Mouse (Mus musculus) liver, embryonic 12.5 days (tissue): Measurements from ENCODE around the gene Spaca4. TPM values are rescaled to one million over a fixed set of nuclear protein-coding genes. Genes with fewer than 3 reads are reported as not detected.

Source experiments
- ATAC-seq: fragments of 200-750 bp; cut with Nextera tagmentation; 2 replicates; pipeline ENCODE4 v1.8.0; 2017; ENCODE audit warnings: moderate number of reproducible peaks, mild to moderate bottlenecking, moderate library complexity
- H3K27ac ChIP-seq: fragments of 300-500 bp; sonication (generic); 2 replicates; pipeline ENCODE4 v1.5.1; 2016; ENCODE audit warnings: mild to moderate bottlenecking
- H3K27me3 ChIP-seq: fragments of 300-500 bp; sonication (generic); replicated peaks from 2 replicates; pipeline ENCODE4 v1.6.1; 2016; ENCODE audit warnings: mild to moderate bottlenecking, moderate library complexity
- H3K36me3 ChIP-seq: fragments of 300-500 bp; sonication (generic); 2 replicates; pipeline ENCODE4 v1.6.1; 2016; ENCODE audit warnings: mild to moderate bottlenecking, moderate library complexity
- H3K4me1 ChIP-seq: fragments of 300-500 bp; sonication (generic); 2 replicates; pipeline ENCODE4 v1.6.1; 2016
- H3K4me2 ChIP-seq: fragments of 300-500 bp; sonication (generic); 2 replicates; pipeline ENCODE4 v1.6.1; 2016; ENCODE audit warnings: mild to moderate bottlenecking, moderate library complexity
- H3K4me3 ChIP-seq: fragments of 300-500 bp; sonication (generic); 2 replicates; pipeline ENCODE4 v1.5.1; 2016; ENCODE audit warnings: mild to moderate bottlenecking, moderate library complexity
- H3K9ac ChIP-seq: fragments of 300-500 bp; sonication (generic); 2 replicates; pipeline ENCODE4 v1.6.1; 2016; ENCODE audit warnings: mild to moderate bottlenecking, moderate library complexity
- H3K9me3 ChIP-seq: fragments of 300-500 bp; sonication (generic); replicated peaks from 2 replicates; pipeline ENCODE4 v1.6.1; 2016; ENCODE audit warnings: mild to moderate bottlenecking, moderate library complexity
- WGBS: fragments of 180-500 bp; shearing (Covaris S2); methylation state at CpG from one replicate; pipeline ENCODE4 v1.1.7; 2016; ENCODE audit not compliant: insufficient replicate concordance; 5-methylcytosine and 5-hydroxymethylcytosine counted together
- polyA plus RNA-seq: library from polyadenylated mRNA; unstranded; fragments of >200 nt; fragmentation: Nextera tagmentation; extraction: Ambion mirVana; gene quantifications from 2 replicates; pipeline ENCODE4 v1.2.1, GENCODE M21; 2016

Gene Spaca4
- polyA plus RNA-seq, 1 experiment from 2014 or later, result not detected

DNA sequence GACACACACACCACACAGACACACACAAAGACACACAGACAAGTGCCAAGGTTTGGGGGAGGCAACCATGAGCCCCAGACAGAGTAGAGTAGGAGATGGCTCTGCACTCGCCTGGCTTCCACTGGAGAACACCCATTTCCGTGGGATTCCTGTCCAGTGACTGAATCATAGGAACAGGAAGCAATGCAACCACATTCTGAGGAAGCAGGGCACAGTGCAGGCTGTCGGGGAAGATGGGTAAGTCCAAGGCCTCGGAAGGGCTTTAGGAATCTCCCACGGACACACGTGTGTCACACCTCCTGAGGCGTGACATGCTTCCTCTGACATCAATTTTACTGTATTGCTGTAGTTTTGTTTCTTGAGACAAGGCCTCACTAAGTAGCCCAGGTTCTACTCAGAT lies 22.5 kb upstream of the Spaca4 start:
- ATAC-seq, result no peak
- Histone ChIP-seq H3K4me2 (no peak overlapping the region), H3K4me3 (no peak overlapping the region), H3K4me1 (peaks cover 6% of the 10 kb centered on the region; the same call in 1 of the 2 replicates), H3K9me3 (0 out of 2 replicates have a peak, but pooled peaks cover 4% of the 10 kb centered on the region), H3K27me3 (peaks cover 5% of the 10 kb centered on the region), H3K9ac (no peak overlapping the region), H3K27ac (no peak overlapping the region), H3K36me3 (no peaks in the 10 kb centered on the region)
- WGBS, result 34% methylated on average over 7 of the region's 7 CpGs

DNA sequence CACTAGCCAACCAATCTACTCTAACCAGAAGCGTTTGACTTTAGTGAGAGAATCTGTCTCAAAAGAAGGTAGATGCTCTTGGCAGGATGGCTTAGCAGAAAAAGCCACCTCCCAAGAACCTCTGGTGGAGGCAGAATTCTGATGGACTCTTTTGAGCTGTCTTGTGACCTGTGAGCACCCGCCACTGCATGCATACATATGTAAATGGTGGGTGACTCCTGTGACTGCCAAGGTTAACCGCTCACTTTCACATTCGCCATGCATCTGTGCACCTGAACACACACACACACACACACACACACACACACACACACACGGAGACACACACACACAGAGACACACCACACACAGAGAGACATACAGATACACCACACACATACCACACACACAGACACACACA lies 21.8 kb upstream of the Spaca4 start:
- no peaks in the 10 kb centered on the region for H3K36me3 ChIP-seq
- WGBS, result 77% methylated on average over 5 of the region's 5 CpGs
- no peak for ATAC-seq
- no peak overlapping the region for H3K4me2 ChIP-seq
- no peak overlapping the region for H3K27ac ChIP-seq
- H3K27me3 ChIP-seq, result peaks cover 11% of the 10 kb centered on the region
- H3K9ac ChIP-seq, result no peak overlapping the region
- peaks cover 8% of the 10 kb centered on the region; the same call in 1 of the 2 replicates for H3K4me1 ChIP-seq
- H3K9me3 ChIP-seq, result 0 out of 2 replicates have a peak, but pooled peaks cover 4% of the 10 kb centered on the region
- H3K4me3 ChIP-seq, result no peak overlapping the region

DNA sequence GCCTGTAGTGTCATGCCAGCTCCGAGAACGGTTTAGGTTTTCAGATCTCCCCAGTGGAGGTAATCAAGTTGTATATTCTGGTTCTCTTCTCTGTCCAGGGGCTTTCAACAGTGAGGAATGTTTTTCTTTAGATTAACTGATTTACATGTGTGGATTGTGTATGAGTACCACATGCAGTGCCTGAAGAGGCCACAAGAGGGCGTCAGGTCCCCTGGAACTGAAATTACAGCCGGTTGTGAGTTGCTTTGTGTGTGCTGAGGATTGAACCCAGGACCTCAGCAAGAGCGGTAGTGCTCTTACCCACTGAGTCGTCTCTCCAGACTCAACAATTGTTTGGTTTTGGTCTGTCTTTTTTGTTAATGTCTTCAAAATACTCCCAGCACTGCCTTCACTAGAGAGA lies 20.9 kb upstream of the Spaca4 start:
- H3K27ac ChIP-seq, result no peak overlapping the region
- ATAC-seq, result no peak
- peaks cover 17% of the 10 kb centered on the region for H3K4me1 ChIP-seq
- no peak overlapping the region for H3K4me3 ChIP-seq
- peaks cover 19% of the 10 kb centered on the region for H3K27me3 ChIP-seq
- H3K9ac ChIP-seq, result no peak overlapping the region
- H3K36me3 ChIP-seq, result no peaks in the 10 kb centered on the region
- no peak overlapping the region for H3K4me2 ChIP-seq
- 0 out of 2 replicates have a peak, but pooled peaks cover 4% of the 10 kb centered on the region for H3K9me3 ChIP-seq
- 57% methylated on average over 6 of the region's 6 CpGs for WGBS

DNA sequence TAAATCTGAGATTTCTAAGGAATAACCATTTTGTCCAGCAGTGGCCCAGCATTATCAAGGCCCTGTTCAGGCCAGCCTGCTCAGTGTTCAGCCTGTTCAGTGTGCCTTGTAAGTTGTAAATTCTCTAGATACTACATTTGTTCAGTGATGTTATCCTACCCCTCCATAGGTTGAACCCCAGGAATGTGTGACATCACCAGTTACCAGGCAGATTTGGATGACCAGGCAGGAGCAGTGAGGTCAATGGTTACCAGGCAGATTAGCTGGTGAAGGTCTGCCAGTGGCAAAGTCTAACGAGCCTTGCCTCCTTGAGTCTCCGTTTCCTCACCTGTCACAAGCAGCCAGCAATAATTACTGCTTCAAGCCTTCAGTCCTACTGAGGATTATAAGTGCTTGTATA lies 18.8 kb upstream of the Spaca4 start:
- WGBS, result 51% methylated on average over 2 of the region's 2 CpGs
- no peak overlapping the region for H3K9ac ChIP-seq
- peaks cover 27% of the 10 kb centered on the region for H3K27me3 ChIP-seq
- H3K4me2 ChIP-seq, result no peak overlapping the region
- no peaks in the 10 kb centered on the region for H3K36me3 ChIP-seq
- ATAC-seq, result no peak
- H3K4me1 ChIP-seq, result peaks cover 19% of the 10 kb centered on the region
- H3K9me3 ChIP-seq, result 0 out of 2 replicates have a peak, but pooled peaks cover 4% of the 10 kb centered on the region
- no peak overlapping the region for H3K4me3 ChIP-seq
- no peak overlapping the region for H3K27ac ChIP-seq

DNA sequence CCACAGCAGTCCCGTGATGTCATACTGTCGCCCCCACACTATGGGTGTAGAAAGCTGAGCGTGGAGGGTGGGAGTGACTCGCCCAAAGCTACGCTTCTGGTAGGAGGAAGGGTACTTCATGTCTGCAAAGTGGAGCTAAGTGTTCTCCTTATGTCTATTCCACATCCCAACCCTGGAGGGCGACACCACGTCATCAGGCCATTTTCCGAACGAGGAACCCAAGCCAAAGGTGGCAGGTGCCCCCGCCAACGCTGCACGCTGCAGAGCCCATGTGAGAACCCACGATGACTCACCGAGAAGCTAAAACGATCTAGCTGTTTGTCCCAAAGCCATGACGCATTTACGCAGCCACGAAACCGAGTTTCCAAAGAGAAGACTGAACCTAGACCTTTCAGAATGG lies 16.7 kb upstream of the Spaca4 start:
- ATAC-seq, result no peak
- peaks cover 31% of the 10 kb centered on the region for H3K27me3 ChIP-seq
- peak overlapping the region; percentile 52 for H3K4me2 ChIP-seq
- H3K4me1 ChIP-seq, result peaks cover 17% of the 10 kb centered on the region
- H3K27ac ChIP-seq, result no peak overlapping the region
- no peaks in the 10 kb centered on the region for H3K36me3 ChIP-seq
- peak overlapping the region; percentile 22; the same call in 1 of the 2 replicates for H3K4me3 ChIP-seq
- WGBS, result 29% methylated on average over 19 of the region's 19 CpGs
- no peak overlapping the region for H3K9ac ChIP-seq
- 0 out of 2 replicates have a peak, but pooled peaks cover 4% of the 10 kb centered on the region for H3K9me3 ChIP-seq

DNA sequence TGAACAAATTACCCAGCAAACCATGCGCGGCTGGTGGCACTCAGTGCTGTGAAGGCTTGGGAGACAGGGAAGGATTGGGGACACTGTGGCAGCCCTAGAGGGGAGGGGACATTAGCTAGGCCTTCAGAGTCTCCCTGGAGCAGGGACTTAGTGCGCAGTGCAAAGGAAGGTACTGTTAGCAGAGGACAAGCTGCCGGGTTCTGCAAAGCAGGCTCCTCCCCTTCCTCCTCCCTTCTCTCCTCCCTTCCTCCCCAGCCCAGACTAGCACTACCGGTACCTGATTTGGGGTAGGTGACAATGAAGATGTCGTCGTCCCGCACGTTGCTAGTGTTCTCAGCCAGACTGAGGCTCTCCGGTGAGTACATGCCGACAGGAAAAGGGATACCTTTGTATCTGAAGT lies 16.2 kb upstream of the Spaca4 start:
- ATAC-seq, result no peak; the same call in 1 of the 2 replicates

DNA sequence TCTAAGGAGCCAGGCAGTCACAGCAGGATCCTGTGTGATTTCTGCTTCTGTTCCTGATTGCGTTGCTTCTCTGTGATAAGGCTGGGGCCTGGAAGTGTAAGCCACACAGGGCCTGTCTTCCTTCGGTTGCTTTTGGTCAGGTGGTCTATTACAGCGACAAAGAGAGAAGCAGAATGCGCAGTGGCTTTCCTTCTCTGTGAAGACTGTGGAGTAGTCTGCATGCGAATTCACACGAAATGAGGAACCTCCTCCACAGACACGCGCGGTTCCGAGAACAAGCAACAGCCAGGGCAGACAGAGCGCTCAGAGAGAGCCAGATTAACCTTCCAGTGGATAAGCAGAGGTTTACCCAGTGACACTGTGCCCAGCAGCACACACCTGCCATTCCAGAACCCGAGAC lies 15.7 kb upstream of the Spaca4 start:
- peaks cover 31% of the 10 kb centered on the region for H3K27me3 ChIP-seq
- WGBS, result 39% methylated on average over 12 of the region's 12 CpGs
- no peak for ATAC-seq
- H3K4me1 ChIP-seq, result peaks cover 17% of the 10 kb centered on the region
- H3K9ac ChIP-seq, result no peak overlapping the region
- H3K9me3 ChIP-seq, result no peaks in the 10 kb centered on the region
- H3K4me2 ChIP-seq, result peak overlapping the region; percentile 52
- H3K4me3 ChIP-seq, result no peak overlapping the region; the same call in 1 of the 2 replicates
- H3K36me3 ChIP-seq, result no peaks in the 10 kb centered on the region
- no peak overlapping the region for H3K27ac ChIP-seq

More for the DNA sequence above, 16.2 kb upstream of the Spaca4 start:
- H3K9ac ChIP-seq, result no peak overlapping the region
- 28% methylated on average over 11 of the region's 11 CpGs for WGBS
- H3K9me3 ChIP-seq, result 0 out of 2 replicates have a peak, but pooled peaks cover 3% of the 10 kb centered on the region
- H3K27me3 ChIP-seq, result peaks cover 31% of the 10 kb centered on the region
- no peaks in the 10 kb centered on the region for H3K36me3 ChIP-seq
- H3K4me3 ChIP-seq, result peak overlapping the region; percentile 22; the same call in 1 of the 2 replicates
- no peak overlapping the region for H3K27ac ChIP-seq
- peaks cover 17% of the 10 kb centered on the region for H3K4me1 ChIP-seq
- peak overlapping the region; percentile 52 for H3K4me2 ChIP-seq

DNA sequence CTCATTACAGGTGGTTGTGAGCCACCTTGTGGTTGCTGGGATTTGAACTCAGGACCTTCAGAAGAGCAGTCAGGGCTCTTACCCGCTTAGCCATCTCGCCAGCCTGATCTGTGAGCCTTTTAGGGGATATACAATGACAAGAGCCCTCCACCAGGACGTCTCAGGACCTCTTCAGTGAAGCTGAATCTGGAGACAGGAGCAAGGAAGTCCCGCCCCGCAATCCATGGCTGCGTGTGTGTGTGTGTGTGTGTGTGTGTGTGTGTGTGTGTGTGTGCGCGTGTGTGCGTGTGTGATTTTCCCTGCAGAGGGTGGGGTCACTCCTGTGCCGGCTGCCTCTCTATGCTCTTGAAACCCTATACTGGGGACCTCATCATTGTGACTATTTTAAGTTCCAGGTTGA lies 14.2 kb upstream of the Spaca4 start:
- H3K9me3 ChIP-seq, result no peaks in the 10 kb centered on the region
- 60% methylated on average over 10 of the region's 10 CpGs for WGBS

DNA sequence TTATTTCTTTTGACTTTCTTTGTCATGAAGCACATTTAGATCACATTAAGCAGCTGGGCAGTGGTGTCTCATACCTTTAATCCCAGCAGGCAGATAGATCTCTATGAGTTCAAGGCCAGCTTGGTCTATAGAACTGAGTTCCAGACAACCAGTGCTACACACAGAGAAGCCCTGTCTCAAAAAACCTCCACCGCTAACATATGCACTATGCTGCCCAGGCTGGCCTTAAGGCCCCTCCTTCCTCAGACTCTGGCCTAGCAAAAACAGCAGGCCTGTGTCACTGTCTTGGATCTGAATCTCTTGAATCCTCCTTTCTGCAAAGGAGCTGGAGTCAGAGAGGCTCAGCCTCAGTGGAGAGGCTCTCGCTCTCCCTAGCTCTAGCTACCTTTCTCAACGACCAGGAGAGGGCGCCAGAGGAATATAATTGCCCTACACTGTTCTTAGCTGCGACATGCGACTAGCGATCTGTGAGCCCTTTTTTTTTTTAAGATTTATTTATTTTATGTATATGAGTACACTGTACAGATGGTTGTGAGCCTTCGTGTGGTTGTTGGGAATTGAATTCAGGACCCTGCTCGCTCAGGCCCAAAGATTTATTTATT lies 13.7 kb upstream of the Spaca4 start:
- H3K9me3 ChIP-seq, result no peaks in the 10 kb centered on the region
- H3K4me1 ChIP-seq, result peaks cover 17% of the 10 kb centered on the region
- no peak overlapping the region for H3K4me3 ChIP-seq
- H3K36me3 ChIP-seq, result no peaks in the 10 kb centered on the region
- 6% methylated on average over 9 of the region's 9 CpGs for WGBS
- H3K9ac ChIP-seq, result no peak overlapping the region
- peaks cover 26% of the 10 kb centered on the region; the same call in 1 of the 2 replicates for H3K27me3 ChIP-seq
- no peak overlapping the region for H3K27ac ChIP-seq
- H3K4me2 ChIP-seq, result no peak overlapping the region
- ATAC-seq, result no peak

More for the DNA sequence above, 14.2 kb upstream of the Spaca4 start:
- peaks cover 17% of the 10 kb centered on the region for H3K4me1 ChIP-seq
- no peaks in the 10 kb centered on the region for H3K36me3 ChIP-seq
- H3K4me3 ChIP-seq, result no peak overlapping the region
- H3K27me3 ChIP-seq, result peaks cover 26% of the 10 kb centered on the region; the same call in 1 of the 2 replicates
- no peak overlapping the region for H3K4me2 ChIP-seq
- H3K9ac ChIP-seq, result no peak overlapping the region
- ATAC-seq, result no peak
- H3K27ac ChIP-seq, result no peak overlapping the region

DNA sequence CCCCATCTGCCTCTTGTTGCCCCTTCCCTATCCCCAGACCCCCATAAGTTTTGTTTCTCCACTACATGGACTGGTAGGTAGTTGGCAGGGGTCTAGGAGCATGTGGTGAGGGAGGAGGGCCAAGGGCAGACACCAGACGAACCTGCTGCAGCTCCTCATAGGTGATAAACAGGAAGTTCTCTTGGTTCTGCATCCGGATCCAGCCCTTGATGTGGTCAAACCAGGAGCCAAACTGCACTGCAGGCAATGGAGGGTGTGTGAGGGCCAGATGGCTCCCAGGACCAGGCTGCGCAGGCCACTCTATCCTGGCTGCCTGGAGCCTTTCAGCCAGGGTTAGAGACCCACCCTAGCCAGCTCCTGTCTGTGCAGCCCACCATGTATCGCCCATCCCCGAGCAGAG lies 7.9 kb upstream of the Spaca4 start:
- Histone ChIP-seq H3K4me1 (peaks cover 22% of the 10 kb centered on the region), H3K4me2 (no peak overlapping the region), H3K27ac (no peak overlapping the region), H3K36me3 (peaks cover 11% of the 10 kb centered on the region), H3K9me3 (no peaks in the 10 kb centered on the region), H3K27me3 (no peaks in the 10 kb centered on the region), H3K4me3 (no peak overlapping the region), H3K9ac (no peak overlapping the region)
- no peak for ATAC-seq
- 46% methylated on average over 5 of the region's 5 CpGs for WGBS

DNA sequence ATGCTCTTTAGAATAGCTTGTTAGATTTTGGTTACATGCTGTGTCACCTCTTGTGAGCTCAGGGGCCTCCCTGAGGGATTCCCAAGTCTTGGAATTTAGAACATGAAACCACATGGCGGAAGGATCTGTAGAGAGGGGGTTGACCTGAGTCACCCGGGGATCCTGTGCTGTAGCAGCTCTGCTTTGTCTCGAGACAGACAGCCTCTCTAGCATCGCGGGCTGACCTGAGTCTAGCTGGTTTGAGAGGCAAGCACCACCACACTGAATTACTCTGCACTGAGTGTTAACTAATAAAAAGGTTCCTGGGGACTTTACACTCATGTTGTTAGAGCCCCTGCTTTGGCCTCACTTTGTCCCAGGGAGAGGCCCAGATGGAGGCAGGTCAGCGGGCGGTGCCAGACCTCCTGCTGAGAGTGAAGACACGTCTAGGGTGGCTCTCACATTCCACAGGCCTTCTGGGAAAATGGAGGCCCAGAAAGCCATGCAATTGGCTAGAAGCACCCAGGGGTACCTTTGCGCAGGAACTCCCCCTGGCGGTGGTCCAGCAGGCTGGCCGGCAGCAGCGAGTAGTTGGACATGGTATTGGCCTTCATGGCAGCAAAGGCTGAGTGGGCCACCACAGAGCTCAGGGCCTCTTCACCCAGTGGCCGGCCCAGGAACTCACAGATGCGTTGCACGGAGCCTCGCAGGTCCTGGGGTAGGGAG lies 5.3 kb upstream of the Spaca4 start:
- Histone ChIP-seq H3K36me3 (peaks cover 35% of the 10 kb centered on the region), H3K9me3 (no peaks in the 10 kb centered on the region), H3K4me2 (no peak overlapping the region), H3K27ac (no peak overlapping the region; the same call in 1 of the 2 replicates), H3K4me3 (no peak overlapping the region), H3K4me1 (peaks cover 22% of the 10 kb centered on the region), H3K9ac (no peak overlapping the region), H3K27me3 (no peaks in the 10 kb centered on the region)
- 20% methylated on average over 16 of the region's 16 CpGs for WGBS
- ATAC-seq, result peak; percentile 31

DNA sequence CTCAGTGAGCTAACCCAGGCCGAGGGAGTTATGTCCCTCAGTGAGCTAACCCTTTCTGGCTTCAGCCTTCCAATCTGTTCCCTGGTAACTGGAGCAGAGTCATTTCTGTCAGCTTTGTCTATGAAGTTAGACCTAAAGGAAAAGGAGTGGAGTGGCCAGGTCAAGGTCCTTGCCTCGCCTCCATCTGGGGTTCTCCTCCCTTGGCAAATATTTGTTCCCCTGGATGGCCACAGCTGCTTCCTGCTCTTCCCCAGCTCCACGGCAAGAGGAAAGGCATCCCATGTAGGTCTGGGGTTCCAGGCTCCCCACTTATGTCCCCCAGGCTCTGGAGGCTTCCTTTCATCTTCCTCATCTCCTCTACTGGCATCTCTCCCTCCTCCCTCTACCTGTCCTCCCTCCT lies 2.0 kb upstream of the Spaca4 start:
- H3K36me3 ChIP-seq, result peaks cover 67% of the 10 kb centered on the region

More for the DNA sequence above, 2.0 kb upstream of the Spaca4 start:
- 68% methylated on average over 3 of the region's 3 CpGs for WGBS
- Histone ChIP-seq H3K27ac (no peak overlapping the region), H3K9ac (no peak overlapping the region), H3K27me3 (no peaks in the 10 kb centered on the region), H3K9me3 (no peaks in the 10 kb centered on the region), H3K4me3 (no peak overlapping the region), H3K4me1 (peaks cover 22% of the 10 kb centered on the region), H3K4me2 (no peak overlapping the region)
- ATAC-seq, result no peak
